Mouse (Mus musculus) testis, adult 2 months (tissue): ENCODE results near the gene Mamdc4.

Source experiments
- CTCF ChIP-seq: fragments of 200-500 bp; IDR thresholded peaks from 2 replicates; pipeline ENCODE4 v1.5.1; 2012; ENCODE audit warnings: low read depth, mild to moderate bottlenecking, inconsistent platforms, low read length, moderate library complexity; ENCODE audit not compliant: control insufficient read depth, insufficient read depth, insufficient replicate concordance
- POLR2A ChIP-seq: fragments of 200-500 bp; IDR thresholded peaks from 2 replicates; pipeline ENCODE4 v1.6.1; 2012; ENCODE audit warnings: low read depth, mild to moderate bottlenecking, inconsistent platforms, low read length, moderate library complexity; ENCODE audit not compliant: control insufficient read depth

DNA sequence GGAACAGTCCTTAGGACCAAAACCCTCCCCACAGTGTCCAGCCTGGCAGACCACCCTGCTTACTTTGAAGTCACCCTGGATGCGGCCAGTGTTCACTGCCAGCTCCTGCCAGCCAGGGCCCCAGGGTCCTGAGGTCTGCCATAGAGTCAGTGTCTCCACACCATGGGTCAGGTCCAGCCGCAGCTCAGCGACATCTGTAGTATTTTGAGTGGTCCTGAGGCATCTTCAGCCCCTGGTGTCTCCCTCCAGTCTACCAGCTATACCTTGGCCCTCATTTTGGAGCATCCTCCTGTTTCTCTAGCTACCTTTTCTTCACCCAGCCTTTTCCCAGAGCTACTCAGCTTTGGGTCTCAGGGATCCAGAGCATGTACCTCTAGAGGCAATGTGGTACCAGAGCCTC, 5.3 kb downstream of the Mamdc4 start:
- TF ChIP-seq CTCF (no peak), POLR2A (no peak)
